Mouse (Mus musculus) thymus, postnatal 4 days (tissue): ENCODE data around the gene Pcdh15.

ENCODE experiments used
- DNase-seq: peaks from one replicate; pipeline ENCODE4 v3.0.0; 2021

Pcdh15 gene

GRCm38 (mm10) chr10:73098966-73099845 lies at the start of gene Pcdh15:
Pcdh15 (plus strand) TSS chr10:73099342.
- DNase-seq: peak; percentile 16

DNA sequence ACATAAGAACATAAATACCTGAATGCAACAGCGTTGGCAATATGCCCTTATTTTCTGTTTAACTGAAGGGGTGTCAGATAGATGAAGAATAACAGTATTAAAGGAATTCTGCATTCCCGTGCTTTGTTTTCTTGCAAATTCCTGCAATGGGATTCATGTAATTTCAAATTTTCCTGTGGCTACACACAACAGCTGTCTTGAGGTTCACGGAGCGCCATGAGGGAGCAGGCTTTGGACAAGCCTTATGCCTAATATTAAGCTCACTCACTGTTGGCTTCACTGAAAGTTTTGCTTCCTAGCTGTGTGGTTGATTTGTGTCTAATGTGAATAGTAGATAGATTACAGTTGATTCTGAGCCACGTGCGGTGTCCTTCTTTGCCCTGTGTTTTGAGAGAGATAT lies 47.1 kb upstream of the Pcdh15 start:
- DNase-seq: no peak

DNA sequence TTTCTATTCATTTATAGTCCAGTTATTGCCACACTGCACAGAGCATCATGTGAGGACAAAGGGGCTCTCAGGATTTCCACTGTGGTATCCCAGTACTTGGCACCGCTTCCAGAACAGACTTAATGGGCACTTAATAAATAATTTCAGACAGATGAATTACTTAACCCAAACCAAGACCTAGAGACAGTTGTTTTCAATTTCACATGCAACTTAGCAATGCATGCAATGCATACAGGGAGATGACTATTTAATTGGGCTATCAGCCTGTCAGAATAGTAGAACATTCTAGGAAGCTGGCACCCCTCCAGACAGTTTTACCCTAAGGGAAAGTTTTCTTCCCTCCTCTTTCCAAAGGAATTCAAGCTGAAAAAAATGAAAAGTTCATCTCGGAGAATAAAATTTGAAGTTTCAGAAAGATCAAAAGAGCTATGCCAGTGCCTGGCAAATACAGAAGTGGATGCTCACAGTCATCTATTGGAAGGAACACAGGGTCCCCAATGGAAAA lies 39.4 kb upstream of the Pcdh15 start:
- no peak for DNase-seq

- no peak for DNase-seq
These were observed 12.4 kb upstream of the Pcdh15 start for GRCm38 (mm10) chr10:73086703-73087102.

GRCm38 (mm10) chr10:73096531-73097135 lies 2.5 kb upstream of the Pcdh15 start:
- DNase-seq: no peak

DNA sequence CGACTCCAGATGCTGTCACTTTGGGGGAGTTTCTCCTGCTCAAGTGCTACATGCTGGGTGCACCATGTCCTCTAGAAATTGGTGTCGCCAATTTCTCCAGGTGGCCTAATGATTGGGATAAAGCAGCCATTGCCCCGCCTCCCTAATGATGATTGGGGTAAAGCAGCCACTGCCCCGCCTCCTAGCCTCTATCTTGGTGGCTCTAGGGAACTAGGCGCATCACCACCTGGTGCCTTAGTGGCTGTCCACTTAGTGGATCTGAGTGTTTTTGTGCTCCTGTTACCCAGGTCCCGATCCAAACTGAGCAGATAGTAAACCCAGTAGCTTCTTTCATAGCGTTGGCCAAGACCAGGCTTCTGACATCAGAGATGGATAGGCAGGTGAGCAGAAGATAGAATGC lies 2.0 kb upstream of the Pcdh15 start:
- DNase-seq: no peak

DNA sequence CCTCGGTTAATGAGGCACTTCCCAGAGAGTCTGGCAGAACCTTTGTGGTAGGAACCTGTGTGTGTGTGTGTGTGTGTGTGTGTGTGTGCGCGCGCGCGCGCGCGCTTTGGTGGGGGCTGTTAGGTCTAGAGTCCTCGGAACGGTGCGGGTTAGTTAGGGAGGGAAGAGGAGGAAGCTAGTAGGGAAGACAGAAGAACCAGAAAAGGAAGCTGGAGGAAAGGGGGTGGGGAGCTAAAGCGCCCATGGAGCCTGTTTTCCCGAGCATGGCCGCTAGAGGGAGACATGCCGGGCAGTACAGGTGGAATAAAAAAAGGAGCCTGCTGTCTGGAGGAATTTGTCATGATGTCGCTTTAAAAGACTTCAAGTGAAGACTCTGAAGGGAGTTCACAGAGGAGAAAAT lies 1.2 kb upstream of the Pcdh15 start:
- peak; percentile 60 for DNase-seq

- peak; percentile 6 for DNase-seq
These were observed 702 bp downstream of the Pcdh15 start for GRCm38 (mm10) chr10:73099846-73100241.

DNA sequence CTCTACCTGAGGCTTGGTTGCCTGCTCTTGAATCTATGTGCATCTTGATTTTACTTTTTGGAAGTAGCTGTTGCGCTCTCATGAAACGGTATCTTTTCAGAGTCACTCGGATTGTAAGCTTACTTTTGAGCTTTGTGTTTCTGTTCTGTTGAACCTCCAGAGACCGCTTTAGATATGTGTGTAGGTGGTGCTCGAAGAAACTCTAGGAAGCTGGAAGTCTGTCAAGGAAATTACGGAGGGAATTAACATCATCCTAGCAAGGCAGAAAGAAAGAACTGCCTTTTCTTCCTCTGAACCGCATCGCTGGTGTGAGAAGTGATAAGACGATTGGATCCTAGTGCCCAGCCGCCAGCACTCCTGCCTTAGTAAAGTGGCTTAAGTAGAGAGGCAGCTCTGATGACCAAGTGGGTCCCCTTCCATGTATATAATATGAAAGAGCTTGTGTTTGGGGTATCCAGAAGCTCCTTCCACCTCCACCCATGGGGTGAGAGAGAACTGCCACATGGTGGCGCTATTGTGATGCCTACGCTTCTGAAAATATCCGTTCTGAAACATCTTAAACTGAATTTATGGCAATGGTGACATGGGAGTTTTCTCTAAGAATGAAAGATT lies 4.3 kb downstream of the Pcdh15 start:
- DNase-seq: peak; percentile 8

GRCm38 (mm10) chr10:73105893-73106292 lies 6.8 kb downstream of the Pcdh15 start:
- peak; percentile 52 for DNase-seq

- no peak for DNase-seq
These were observed 38.8 kb downstream of the Pcdh15 start for GRCm38 (mm10) chr10:73137985-73138384.

GRCm38 (mm10) chr10:73147543-73147942 lies 48.4 kb downstream of the Pcdh15 start:
- DNase-seq: no peak

DNA sequence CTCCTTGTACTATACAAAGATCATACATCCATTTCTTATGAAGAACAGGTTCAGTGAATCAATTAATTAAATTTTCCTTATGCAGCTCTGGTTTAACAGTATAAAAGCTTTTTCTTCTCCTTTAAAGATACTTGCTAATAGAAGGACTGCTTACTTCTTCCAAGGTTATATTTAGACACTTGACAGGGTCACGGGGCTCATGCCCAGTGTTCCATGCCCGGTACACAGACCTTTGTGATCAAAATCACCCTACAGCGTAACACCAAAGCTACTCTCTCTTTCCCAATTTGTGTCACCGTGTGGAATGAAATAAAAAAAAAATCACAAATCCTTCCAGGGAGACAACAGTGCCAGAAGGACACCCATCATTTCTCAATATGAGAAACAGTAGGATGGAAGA lies 48.8 kb downstream of the Pcdh15 start:
- DNase-seq: no peak

- DNase-seq: no peak
These were observed 55.4 kb downstream of the Pcdh15 start for GRCm38 (mm10) chr10:73154544-73154943.

GRCm38 (mm10) chr10:73161757-73162156 lies 62.6 kb downstream of the Pcdh15 start:
- DNase-seq: no peak

- DNase-seq: no peak
These were observed 116.9 kb downstream of the Pcdh15 start for GRCm38 (mm10) chr10:73216001-73216400.

DNA sequence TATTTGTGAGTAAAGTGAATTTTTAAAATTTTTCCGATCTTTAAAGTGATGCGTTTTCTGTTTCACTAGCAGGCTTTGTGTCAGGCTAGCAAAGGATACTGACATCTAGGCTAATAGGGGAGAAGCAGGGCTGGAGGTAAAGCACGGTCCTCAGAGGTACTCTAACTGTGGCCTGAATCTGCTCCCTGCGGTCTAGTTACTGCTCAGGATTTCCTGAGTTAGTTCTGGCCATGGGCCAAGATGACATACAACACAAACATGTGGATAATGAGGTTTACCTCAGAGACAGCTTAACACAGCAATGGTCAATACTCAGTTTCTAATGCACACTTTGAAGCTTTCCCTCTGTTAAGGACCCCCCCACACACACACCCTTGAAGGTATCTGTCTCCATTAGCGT lies 143.2 kb downstream of the Pcdh15 start:
- no peak for DNase-seq

GRCm38 (mm10) chr10:73280438-73280837 lies 181.3 kb downstream of the Pcdh15 start:
- no peak for DNase-seq

GRCm38 (mm10) chr10:73296456-73296855 lies 197.3 kb downstream of the Pcdh15 start:
- DNase-seq: no peak

GRCm38 (mm10) chr10:73301951-73302350 lies 202.8 kb downstream of the Pcdh15 start:
- DNase-seq: no peak

DNA sequence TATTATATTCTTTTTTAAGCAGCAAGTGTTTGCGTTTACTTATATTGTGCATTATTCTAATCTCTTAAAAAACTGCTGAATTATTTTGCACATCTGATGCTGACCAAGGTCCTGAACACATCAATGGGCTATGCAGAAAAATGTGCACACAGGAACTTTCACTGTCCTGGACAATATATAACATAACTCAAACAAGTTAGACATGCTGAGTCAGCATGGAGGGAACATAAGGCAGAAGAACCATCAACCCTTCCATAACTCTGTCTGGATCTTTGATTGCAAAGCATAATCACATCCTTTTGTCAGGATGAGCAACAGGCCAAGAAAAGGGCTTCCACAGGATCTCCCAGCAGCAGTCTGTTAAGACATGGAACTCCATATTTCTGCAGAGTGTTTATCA lies 207.5 kb downstream of the Pcdh15 start:
- no peak for DNase-seq

DNA sequence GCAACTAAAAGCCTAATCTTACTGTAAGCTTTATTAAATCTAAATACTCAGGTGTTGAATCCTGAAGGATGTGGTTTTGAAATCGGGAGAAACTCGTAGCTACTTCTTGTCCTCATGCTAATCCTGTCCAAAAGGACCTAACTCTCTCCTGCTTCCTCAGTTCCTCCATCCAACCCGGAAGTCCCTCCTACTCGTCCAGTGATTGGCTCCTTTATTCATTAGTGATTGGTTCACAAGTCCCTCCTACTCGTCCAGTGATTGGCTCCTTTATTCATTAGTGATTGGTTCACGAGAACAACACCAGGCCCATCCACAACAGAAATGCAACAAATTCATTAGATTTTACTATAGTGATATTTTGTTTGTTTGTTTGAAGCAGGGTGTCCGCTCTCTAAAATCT lies 227.7 kb downstream of the Pcdh15 start:
- DNase-seq: no peak

- DNase-seq: no peak
These were observed 234.3 kb downstream of the Pcdh15 start for GRCm38 (mm10) chr10:73333426-73333825.

DNA sequence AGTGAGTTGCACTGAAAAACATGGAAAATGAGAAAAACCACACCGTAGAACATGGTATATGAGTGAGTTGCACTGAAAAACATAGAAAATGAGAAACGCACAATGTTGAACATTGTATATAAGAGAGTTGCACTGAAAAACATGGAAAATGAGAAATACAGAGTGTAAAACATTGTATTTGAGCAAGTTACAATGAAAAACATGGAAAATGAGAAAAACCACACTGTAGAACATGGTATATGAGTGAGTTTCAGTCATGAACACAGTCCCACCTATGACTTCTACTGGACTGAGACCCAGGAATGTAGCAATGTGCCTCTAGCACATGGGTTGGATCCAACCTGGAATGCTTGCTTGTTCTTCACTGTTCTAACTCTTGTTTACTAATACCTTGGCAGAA lies 279.9 kb downstream of the Pcdh15 start:
- no peak for DNase-seq
